Mouse (Mus musculus) adrenal gland, postnatal 10 days (tissue): ENCODE measurements at regions not wholly inside any gene's neighbourhood (a gene's known extent, or its start where the extent isn't known, plus 50 kb on each side); places are given as distances from the start of the nearest gene placed in this dataset.

Experiments used
- DNase-seq: peaks from one replicate; pipeline ENCODE4 v3.0.0; 2021; ENCODE audit warnings: mixed read lengths

DNA sequence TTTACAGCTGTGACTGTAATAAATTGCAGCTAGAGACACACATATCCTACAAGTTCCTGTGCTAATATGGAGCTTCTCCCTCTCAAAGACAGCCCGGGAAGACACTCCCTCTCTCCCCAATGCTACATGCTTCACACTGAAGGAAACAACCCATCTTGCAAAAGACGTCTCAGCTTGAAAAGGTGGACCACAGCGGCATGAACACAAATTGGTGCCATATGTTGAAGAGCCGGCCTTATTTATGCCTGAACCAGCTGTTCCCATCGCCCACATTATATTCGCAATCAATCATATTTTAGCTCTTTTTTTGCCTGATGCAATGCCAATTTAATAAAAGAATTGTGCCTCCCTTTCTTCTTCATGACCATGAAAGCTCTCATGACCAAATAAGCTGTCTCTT is 135.8 kb upstream of the Mast4 start:
- no peak for DNase-seq

DNA sequence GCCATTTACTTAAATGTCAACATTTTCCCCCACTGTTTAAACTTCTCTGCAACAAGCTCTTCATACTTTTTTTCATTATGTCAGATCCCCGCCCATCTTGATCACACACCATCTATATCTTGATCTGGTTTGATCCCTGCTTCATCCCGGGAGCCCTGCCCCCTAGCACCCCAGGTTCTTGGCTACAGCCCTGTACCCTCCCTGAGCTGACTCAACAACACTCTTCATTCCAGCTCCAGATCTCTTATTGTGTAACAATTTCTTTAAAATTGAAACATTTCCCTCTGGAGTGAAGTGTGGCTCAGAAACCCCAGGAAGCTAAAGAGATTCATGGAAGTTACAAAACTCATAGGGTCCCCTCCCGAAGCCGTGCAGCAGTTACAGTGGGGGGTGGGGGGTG is 126.2 kb upstream of the Mast4 start:
- no peak for DNase-seq

DNA sequence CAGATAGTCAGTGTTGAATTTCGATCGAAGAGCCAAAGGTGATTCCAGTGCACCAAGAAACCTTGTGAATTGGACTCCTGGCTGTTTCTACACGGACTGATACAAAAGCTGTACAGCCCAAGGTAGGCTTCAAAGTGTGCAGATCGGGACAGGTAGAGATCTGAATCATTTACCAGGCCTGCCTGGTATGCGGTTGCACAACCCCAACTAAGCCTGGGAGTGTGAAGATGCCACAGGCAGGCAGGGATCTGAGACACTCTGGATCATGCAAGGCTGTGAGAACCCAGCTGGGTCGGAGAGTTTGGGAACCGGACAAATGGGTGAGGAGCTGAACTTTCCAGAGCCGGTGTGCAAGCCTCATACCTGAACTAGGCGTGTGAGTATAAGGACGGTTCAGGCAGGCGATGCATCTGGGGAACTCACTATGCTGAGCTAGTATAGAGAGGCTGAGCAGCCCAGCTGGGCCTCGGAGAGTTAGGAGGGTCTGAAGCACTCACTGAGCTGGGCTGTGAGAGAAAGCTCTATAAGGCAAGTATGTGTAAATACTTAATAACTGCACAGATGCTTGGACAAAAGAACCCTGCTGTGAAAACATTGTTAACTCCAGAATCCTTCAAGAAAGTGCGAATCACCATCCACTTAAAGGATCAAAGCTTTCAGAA is 125.3 kb upstream of the Mast4 start:
- DNase-seq, result no peak

DNA sequence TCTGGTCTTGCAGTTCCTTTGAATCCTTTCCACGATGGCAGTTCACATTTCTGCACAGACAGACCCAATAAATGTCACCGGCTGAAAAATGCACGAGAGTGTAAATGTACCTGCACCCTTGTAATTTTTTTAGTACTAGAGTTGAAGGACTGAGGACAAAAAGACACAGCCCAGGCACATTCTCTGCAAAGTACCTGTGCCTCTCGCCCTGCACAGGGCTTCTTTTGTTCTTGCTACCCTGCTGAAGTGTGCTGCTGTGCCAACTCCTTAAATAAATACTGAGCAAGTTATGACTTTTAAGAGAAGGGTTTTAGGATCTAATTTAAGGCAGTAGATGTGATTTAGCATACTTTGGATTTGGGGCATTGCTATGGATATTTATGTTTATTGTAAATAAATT is 118.5 kb upstream of the Mast4 start:
- no peak for DNase-seq

DNA sequence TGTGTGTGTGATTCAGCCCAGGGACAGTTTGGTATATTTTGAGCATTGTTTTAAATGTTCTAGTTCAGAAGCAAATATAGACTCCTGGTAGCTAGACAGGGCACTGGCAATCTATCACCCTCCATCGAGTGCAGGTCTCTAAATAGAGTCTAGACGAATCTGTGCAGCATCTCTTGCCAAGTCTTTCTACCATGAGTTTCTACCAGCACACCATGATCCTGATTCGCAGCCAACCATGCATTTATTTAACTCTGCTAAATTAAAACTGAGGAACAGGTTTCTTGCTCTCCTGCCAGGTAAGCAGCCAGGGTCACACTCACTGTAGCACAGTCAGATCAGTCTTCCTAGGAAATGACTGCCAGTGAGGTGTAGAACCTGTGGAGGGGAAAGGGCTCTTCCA is 96.3 kb upstream of the Mast4 start:
- DNase-seq, result no peak

DNA sequence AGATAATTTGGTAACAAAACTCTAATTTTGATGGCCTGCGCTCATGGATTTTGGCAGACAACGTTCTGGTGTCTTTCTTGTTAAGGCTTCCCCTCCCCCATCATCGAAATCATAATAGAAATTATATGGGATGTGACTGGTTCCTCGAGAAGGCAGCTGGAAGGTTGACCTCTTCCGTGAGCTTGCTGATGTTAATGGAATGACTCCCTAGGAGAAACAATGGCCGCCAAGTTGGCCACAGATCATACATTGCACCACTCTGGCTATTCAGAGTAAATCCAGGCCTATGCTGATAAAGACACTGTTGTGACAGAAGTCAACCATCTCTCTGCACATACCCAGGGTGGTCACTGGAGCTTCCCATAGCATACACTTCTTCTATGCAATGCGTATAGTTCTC is 89.7 kb upstream of the Mast4 start:
- peak; percentile 35 for DNase-seq

DNA sequence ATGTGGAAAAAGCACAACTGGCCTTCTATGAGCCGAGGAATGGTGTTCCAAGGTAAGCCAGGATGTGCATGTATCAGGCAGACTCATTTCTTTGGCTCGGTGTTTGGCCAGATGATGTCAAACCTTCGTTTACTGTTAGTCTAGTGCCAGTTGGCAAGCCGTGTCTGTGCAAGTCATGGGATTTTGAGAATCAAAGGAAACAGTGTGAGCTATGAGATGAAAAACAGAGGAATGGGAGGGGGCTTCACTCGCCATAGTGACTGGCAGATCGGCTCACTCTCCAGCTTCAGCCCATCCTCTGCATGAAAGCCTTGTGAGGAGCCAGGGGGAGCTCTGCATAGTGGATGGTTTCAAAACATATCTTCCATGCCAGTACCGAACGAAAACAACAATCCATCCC is 89.1 kb upstream of the Mast4 start:
- peak; percentile 17 for DNase-seq

DNA sequence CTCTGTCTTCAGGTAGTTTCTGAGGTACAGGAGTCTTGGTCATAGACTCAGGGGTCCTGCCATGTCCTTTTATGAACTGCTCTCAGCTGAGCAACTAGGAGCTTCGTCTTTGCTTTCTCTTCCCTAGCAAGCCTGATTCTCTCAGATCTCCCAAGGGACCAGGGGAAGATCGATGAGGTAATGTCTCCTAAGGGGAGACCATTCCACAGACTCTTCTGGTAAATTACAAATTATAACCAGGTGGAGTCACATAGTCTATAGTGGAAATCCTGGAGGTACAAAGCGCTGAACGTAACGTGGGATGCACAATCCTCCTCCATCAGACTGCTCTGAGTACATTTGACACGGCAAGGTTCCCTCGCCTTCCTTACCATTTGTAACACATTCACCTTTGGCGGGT is 88.7 kb upstream of the Mast4 start:
- no peak for DNase-seq

DNA sequence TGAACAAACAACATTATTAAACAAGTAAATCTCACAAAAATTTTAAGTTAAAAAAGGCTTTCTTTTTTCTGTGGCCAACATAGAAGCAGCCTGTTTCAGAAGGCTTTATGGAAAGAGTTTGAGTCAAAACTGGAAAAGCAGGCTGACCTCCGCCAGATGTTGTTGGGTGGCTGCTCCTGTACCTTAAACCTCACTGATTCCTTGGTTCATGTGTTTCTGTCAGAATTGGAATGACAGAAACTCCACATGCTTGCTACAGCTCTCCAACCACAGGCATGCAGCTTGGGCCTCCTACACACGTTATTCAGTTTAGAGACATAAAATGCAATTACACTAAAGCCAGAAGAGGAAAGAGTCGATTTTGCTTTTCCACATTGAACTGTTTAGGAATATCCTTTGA is 84.8 kb upstream of the Mast4 start:
- DNase-seq, result no peak

DNA sequence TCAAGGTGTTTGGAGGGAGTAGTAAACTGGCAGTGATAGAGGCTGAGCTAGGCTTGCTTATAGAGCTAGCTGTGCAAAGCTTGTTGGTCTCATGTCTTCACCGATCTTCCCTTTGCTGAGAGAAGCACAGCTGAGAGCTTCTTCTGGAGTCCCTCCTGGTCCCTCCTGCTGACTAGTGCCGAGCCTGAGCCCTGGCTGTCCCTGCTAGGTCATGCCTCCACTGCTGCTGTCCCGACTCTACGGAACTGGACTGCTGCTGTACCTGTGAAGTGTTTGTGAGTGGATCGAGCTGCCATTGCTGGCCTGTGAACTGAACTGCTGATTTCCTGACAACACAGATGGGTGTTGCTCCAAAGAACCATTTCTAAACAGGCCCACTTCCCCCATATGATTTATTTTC is 83.0 kb upstream of the Mast4 start:
- DNase-seq, result no peak

DNA sequence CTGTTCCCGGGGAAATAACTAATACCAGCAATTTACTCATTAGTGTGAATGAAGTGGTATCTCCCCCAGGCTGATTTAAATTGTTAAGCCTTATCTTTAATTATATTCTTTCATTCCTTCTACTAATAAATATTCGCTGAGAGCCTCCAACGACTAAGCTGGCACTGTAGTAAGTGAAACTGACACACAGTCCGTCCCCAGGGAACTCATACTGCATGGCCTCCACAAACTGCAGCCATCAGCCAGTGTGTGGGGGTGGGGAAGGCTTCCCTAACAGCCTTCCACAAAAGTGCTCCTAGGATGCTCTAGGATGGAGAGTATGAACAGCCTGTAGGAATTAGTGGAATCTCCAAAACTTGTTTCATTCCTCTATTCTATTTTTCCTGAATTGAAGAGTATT is 81.0 kb upstream of the Mast4 start:
- no peak for DNase-seq

DNA sequence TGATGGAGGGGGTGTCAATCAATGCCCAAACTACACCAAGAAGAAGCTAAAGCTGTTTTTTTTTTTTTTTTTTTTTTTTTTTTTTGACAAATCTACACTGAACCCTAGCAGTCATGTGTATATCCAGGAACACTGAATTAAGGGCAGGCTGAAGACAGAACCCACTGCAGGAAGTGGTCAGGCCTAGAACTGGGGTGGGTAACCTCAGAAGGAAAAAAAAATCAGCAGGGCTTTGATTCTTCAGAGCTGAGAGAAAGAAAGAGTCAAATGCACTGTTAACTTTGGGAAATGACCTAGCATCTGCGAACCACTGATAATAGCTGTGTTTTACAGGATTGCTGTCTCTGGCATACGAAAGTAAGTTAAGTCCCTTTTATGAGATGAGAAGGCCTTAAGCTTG is 78.3 kb upstream of the Mast4 start:
- no peak for DNase-seq

DNA sequence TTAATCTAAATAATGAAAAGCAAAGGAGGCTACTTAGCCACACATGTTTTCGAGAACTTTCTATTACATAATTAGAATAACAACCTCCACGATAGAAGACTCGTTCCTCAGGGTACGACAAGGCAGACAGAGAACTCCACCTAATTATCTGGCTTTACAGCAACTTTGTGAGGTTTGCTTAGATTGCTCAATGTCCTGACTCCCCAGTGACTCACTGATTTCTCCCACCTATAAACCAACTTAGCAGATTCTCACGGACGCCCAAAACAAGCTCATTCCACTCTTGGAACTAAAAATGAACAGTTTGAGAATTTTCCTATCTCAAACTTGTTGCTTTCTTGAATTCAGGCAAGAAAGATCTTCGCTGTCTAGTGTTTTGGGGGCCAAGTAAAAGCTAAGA is 75.0 kb upstream of the Mast4 start:
- DNase-seq, result no peak

DNA sequence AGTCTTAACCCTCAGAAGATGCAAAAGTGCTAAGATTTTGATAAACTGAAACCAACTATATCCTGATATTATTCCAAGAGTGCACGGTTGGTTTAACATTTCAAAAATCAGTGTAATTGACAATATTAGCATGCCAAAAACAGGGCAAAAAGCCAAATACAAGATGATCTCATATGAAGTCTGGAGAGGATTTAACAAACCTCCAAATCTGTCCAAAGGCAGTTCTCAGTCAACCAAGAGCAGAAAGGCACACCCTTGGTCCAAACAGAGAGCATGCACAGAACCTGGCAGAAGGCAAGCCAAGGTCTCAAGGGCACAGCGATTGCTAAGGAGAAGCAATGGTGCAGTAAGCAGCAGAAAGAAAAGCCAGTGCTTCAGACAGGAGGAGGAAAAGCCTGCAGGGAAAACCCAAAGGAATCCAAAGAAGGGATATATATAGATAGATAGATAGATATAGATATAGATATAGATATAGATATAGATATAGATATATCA is 62.3 kb upstream of the Mast4 start:
- DNase-seq, result peak; percentile 57

DNA sequence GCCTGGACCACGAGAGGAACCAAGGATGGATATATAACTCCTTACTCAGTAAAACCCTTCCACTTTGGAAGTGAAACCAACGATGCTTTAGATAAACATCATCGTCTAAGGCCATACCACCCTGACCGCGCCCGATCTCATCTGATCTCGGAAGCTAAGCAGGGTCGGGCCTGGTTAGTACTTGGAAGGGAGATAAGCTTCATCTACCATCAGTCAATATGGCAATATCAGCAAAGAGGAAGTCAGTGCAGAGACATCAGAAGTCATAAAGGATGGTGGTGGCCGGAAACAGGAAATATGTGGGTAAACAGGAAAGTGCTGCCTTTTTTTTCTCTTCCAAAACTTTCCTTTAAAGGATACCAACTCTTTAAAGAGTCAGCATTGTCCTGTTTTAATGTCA is 61.8 kb upstream of the Mast4 start:
- no peak for DNase-seq

DNA sequence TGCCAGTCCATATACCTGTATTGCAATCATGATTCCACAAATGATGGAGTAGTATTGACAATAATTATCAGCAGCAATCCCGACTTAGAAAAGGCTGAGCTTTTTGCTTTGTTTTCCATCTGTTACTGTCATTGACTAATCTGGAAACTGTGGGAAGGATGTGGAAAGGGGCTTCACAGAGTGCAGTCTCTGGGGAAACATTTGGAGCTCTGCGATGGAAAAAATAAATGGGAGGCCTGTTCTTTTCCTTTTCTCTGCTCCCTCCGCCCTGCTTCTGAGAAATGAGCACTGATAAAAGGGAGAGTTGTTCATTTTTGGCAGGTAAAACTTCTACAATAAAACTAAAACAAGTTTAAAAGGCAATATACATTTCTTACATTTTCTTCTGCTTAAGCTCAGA is 58.3 kb upstream of the Mast4 start:
- no peak for DNase-seq

DNA sequence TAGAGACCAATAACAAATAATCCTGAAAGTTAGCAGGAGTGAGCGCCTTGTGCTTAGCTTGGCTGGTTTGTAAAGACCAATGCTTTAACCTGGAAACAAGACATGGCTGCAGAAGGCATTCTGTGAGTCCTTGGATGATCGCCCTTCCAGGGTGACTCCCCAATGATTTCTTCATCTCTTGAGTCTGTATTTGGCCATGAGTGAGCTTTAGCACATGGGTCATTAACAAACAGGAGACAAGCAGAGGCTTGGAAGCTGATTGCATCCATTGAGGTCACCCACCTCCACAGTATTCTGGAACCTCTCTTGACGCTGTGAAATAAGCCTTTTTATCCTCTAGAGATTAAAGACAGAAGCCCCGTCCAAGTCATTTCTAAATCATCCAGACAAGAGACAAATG is 57.1 kb upstream of the Mast4 start:
- DNase-seq, result peak; percentile 31

DNA sequence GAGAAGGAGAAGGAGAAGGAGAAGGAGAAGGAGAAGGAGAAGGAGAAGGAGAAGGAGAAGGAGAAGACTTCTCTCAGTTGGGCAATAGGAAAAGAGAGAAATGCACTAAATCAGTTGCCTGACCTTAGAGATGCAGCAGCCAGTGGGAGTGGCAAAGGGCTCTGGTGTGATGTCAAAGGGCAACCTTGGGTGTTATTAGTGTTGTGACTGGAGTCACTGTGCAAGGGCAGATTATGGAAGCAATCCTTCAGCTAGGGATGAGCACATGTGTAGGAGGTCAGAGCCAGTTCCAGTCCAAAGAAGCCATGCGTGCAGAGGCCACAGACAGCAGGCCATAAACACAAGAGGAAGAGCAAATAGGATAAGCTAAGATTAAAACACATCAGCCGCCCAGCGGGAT is 56.7 kb upstream of the Mast4 start:
- DNase-seq, result no peak

DNA sequence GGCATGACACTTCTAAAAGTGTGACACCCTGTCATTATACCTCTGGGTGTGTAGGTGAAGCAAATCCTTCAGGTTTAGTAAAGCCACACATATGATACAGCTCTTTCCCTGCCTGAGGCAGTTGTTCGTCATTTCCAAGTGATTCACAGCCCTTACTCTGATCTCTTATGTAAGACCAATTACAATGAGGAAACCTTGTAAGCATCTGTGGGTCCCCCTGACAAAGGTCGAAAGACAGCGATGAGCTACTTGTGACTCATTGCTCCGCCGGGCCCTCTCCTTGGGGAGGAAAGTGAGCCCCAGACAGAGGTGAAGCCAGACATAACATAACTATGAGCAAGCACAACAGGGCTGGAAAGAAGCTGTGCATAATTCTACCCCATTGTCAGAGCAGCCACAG is 52.7 kb upstream of the Mast4 start:
- peak; percentile 42 for DNase-seq
